Mouse (Mus musculus) layer of hippocampus, postnatal 14 days (tissue): ENCODE measurements at regions not wholly inside any gene's neighbourhood (a gene's known extent, or its start where the extent isn't known, plus 50 kb on each side); places are given as distances from the start of the nearest gene placed in this dataset.

Experiments
- DNase-seq, 2 experiments: peaks; one replicate each; pipeline ENCODE4 v3.0.0; 2021 to 2022; ENCODE audit warnings: low spot score in 2 of 2, mixed read lengths in 1 of 2

DNA sequence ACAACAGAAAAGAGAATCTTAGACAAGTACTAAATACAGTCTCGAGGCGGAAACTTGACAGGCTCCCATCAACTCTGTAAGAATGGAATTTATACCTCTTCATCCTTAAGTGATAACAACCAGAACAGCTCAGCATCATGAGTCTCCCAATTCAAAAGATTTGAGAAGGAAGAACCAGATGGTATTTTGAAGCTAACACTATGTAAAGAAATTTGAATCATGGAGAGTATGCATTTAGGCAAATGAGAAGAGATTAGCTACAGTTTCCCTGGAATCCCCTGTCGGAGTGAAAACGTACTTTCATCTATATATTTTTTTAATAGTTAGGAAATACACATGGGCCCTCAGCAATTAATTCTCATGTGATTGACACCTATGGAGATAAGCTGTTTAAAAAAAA lies 140.9 kb downstream of the Nrip1 start:
- no peak for DNase-seq

DNA sequence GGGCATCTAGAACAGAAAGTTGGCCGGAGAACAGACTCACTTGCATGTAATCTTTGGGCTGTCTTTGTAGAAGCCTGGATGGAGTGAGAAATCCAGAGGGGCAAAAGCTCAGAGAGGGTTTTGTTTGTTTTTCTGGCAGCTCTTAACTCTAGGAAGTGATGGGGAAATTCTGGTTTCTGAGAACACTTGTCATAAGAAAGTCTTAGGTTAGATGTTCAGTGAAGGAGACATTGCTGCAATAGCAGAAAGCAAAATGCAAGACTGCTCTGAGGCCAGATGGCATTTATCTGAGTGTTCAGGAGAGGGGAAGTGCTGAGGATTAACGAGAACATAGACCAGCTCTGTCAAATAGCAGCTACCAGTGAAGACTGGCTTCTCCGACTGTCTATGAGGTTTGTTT lies 141.5 kb downstream of the Nrip1 start:
- no peak for DNase-seq

DNA sequence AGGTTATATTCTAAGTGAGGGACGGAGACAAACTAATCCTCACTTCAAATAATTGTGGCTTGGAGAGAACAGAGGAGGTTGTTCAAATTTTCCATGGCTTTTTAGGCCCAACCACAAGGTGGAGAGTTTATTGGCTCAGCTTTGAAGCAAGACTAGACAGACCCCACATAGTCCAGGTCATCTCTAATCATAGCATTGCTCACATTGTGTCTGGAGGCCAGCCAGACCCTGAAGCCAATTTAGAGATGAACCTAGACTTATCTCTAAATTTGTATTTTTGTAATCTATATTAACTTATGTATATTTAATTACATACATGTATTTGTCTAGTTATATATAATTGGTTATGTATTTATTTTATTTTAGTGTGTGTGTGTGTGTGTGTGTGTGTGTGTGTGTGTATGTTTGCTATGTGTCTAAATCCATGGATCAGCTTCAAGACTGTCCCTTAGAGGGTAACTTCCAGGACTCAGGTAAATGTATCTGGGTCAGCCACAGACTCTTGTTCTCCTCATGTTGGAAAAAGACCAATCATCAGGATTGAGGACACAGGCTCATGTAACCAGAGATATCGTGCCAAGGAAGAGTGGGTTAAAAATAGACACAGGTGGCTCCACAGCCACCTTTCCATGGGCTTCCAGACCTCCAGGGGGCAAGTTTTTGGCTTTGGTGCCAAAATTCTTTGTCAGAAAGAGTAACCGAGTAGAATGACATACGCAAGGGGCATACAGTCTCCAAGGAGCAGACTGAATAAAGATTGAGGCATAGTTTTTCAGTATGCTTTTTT lies 142.9 kb downstream of the Nrip1 start:
- DNase-seq = no peak

DNA sequence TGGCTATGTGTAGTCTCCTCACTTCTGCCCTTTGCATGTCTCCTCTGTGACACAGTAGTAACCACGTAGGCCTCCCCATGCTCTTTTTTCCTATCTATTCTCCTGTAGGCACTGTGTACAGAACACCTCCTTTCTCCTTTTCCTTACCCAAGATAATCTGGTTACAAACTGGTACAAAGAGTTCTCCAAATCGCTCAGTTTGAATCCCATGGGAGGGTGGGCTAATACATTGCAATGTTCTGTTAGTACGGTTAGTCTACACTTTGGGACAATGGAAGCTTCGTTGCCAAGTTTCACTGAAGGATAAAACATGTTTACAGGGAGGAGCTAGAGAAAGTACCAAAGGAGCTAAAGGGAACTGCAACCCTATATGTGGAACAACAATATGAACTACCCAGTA lies 145.2 kb downstream of the Nrip1 start:
- DNase-seq = no peak

DNA sequence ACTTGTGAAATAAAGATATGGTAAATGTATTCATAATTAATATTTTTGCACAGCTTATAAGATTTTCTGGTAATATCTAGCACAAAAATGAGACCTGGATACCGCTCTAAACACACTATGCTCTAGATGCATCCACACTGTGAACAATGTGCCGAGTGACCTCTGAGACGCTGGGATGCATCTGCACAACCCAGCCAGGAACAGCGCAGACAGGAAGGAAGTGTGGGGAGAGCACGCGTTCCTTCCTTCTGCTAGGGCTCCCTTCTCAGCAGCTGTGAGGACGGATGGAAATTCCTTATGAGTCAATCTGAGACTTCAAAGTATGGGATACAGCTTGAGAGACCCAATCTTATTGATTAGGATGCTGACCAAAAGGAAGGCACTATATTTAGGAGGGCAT lies 147.2 kb downstream of the Nrip1 start:
- no peak for DNase-seq

DNA sequence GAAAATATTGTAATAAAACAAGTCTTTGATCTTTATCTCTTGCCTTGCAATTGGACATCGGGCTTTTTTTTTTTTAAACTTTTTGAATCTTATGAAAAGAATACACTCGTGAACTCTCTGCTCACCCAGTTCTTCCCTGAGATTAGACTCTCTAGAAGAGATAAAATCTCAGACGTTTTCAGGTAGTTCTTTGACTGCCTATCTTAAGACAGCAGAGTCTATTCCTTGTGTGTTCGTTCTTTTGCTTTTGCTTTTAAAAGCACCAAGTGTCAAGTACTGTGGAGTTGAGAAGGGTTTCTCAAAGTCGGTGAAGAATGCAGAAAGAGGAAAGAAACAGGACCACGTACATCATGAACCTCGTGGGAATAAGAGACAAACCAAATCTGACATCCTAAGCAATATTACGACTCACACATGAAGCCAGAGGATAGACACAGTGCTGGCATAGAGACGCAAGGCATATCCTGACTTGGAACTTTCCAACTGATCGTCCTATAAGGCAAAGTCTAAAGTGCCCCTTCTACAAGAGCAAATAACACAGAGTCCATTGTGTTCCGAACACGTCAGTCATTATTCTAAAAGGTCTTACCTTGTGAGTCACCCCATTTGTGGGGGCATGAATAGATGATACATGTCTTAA lies 147.9 kb downstream of the Nrip1 start:
- no peak for DNase-seq

DNA sequence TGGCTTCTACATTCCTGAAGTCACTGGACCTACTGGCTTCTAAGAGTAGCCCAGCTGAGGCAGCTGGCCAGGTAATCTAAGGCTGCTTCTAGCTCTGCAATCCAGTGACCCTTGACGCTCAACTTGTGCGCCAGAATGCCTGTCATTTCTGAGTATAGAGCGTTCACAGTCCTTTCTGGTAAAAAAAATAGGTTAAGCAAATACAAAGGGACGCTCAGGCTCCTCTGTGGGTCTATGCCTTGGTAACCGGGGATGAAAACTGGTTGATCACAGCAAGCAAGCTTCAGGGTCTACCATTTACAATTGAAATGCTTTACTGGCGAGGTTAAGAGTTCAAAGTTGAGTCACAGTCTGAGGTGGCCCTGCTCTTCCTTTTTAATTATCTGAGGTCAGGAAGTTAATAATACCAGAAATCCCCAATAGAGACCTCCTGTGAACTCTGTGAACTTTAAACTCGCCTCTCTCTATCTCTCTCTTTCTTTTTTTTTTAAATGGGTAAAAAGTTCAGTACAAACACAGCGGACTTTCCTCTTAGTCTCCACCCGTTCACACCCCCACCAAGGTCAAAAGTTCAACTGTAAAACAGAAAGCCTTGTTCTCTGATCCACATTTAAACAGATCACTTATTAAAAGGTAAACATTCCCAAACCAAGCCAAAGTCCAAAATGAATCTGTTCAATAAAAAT lies 148.6 kb downstream of the Nrip1 start:
- no peak for DNase-seq

DNA sequence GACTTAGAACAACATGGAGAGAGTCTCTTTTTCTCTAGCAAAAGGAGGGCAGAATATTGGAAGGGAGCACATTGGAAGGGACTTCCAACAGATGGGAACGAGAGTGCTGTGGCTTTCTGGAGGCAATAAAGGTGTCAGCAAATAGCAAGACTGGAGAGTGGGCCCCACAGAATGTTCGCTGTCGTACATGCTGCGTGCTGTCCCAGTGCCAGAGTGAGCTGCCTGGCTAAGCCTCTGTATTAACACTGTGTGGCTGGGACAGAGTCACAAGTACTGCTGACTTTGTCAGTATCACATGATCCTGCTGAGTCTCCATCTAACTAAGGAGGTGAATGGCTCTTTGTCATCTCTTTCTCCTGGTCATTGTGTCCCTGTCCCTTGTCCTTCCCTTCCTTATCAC lies 149.9 kb downstream of the Nrip1 start:
- DNase-seq = peak; percentile 17 to 47

DNA sequence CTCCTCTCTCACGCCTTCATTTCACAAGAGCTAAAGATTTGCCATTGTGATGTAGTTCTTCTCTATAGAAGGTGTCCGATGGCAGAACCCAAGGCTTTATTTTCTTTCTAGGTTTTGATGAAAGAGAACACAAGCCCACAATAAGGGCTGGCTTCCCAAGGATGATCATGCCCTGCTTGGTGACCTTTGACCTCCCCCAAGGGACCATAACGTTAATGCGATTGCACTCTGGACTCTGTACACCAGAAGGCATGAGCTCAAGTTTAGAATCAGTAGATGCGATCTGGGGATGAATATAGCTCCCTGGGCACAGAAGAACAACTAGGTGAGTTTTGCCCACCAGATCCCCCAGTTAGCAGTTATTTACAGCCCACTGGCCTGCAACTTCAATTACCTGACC lies 150.7 kb downstream of the Nrip1 start:
- no peak for DNase-seq

DNA sequence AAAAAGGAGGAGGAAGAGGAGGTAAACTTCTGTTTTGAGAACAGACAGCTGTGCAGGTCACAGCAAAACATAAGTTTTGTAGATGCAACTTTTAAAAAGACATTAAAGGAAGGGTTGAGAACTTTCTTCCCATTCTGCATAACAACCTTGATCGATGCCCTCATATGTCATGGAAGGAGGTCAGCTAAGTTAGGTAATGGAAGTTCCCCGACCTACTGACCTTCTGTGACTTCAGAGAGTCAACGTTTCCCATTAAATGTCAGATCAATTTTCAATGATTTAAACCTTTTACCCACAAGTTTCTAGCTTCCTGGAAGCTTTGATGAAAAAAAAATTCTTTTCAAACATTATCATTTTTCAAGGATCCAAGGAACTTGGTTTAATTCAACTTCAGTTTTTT lies 153.2 kb downstream of the Nrip1 start:
- DNase-seq = no peak

DNA sequence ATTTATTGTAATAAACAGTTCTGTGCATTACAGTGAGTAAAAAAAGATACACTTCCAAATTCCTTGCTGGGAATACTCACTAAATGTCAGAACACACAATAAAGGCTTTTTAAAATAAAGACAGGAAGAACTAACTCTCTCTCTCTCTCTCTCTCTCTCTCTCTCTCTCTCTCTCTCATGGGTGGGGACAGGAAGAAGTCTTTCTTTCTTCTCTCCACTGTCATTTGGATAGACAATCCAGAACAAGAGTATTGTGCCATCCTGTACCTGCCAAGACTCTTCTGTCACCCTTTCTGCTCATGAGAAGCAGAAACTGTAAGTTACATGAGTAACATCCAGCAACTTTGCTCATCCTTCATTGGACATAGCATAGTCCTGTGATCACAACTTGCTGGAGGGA lies 154.4 kb downstream of the Nrip1 start:
- DNase-seq = no peak

DNA sequence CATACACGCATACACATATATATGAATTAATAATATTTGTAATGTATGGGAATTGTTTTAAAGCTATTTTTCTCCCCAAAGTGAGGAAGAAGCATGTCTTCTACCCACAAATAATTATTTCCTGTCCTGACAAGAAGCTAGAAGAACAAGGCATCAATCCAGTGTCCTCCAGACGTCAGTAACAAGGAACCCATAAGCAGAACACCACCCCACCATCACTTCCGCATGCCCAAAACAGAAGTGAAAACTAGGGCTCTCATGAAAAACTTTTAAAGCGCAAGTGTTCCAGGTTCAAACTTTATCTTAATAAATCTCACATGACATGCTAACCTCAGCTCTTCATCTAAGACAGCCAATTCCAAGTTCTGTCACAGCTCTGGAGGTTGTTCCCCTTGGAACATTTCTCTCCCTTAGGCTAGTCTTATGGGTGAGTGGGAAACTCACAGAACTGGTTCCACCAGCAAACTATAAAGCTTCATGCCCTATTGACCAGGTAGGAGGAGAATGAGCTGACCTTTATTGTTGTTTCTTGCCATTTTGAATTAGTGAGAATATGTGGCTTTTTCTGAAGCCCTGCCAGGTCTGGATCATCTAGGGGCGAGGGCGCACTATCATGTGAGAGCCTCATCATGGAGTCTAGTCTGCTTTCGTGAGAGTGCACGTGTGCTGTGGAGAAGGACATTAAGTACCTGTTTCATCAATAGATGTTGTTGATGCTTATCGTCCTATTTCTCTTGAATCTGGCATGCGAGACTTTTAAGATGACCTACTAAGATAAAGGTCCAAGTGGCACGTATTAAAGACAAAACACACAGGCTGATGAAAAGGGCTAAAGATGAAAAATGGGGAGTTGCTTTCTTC lies 155.1 kb downstream of the Nrip1 start:
- no peak for DNase-seq

DNA sequence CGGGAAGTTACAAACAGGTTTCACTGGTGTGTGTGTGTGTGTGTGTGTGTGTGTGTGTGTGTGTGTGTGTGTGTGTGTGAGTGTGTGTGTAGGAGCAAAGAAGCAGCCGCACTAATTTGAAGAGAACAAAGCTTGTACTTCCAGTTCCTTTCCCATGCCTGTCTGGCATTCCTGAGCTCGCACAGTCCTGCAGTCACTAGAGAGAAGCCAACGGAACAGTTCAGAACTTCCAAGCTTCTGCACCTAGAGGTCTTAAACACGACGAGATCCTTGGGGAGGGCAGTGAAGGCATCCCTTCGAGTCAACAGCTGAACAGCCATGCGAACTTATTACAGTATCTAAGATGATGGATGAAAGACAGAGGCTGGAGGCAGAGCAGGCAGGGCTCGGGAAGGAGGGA lies 157.4 kb downstream of the Nrip1 start:
- DNase-seq = no peak

DNA sequence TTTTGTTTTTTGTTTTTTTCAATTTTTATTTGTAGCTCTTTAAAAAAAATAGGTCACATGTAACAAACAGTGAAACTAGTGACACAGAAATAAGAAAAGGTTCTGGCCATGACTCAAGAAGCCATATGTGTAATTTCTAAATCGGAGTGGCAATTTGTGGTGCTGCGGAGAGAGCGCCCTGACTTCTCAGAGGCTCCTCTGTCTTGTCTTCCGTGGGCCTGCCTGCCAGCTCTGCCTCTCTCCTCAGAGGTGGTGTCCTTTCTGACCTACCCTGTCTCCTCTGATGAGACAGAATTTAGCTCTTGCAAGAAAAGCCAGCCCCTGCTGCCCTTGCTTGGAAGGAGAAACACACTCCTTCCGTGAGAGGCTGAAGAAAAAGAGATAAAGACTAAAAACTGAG lies 158.1 kb downstream of the Nrip1 start:
- no peak for DNase-seq

DNA sequence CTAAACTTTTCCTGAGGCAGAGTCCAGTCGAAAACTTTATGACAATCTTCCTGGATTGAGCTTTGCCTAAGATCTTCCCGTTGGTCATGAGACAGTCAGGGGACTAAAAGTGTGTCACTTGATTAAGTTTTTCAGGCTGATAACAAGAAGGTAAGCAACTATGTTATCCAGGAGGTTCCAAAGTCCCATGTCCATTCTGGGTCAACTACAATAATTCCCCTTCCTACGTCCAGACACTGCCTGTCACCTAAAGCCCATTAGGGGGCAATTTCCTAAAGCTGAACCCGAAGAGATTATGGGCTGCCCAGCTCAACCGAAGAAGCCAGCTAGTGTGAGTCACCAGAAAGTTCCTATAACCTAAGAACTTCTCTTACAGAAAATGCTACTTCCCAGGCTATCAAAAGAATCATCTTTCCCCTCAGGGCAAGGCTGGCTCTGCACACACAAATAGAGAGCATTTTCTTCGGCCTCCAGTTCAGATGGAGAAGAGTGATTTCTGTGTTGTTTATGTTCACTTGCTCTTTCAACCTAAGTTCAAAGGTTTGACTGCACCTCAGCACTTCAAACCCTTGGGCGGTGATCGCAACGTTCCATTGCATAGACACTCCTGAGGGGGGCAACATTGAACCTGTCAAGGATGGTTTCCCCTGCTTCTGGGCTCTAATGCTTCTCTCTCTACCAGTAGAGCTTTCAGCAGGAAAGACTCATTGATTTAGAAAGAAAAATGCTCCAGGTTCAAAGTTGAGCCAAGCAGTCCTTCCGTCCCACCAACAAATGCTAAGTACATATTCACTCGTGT lies 171.7 kb downstream of the Nrip1 start:
- peak in 1 of 2 experiments; percentile 26 for DNase-seq

DNA sequence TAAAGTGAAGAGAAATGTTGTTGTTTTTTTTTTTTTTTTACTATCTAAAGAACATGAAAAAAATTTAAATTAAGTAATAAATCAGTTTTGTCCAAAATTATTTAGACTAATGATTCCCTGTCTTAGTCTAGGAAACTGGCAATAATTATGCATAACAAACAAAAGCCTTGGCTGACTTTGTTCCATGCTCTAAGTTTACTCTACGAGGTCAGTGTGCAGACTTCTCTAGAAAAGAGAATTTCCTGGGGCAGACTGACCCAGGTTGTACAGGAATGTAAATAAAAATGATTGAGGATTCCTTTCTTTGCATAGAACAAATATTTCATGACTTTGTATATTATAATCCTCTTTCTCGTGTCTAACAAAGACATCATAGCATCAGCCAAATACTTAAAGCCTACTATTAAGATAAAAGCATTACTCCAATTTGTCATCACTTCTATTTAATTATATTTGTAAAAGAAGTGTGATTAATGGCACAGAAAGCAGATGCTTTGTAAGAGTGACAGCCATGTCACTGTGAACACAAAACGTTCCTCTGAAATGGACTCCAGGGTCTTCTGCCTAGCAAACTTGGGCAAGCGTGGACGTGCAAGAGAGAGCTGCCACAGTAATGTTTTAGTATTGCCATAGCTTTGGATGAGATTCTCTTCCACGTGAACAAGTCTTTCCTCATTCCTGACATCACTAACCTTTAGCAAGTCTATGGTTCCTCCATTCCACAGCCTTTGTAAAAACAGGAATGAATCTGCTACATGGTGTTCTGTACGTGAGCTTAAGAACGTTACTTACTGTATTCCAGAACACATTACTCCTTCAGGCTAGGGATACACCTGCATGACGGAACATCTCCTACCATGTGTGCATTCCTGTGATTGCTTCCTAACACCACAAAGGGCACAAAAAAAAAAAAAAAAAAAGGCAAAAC lies 172.6 kb downstream of the Nrip1 start:
- no peak for DNase-seq

DNA sequence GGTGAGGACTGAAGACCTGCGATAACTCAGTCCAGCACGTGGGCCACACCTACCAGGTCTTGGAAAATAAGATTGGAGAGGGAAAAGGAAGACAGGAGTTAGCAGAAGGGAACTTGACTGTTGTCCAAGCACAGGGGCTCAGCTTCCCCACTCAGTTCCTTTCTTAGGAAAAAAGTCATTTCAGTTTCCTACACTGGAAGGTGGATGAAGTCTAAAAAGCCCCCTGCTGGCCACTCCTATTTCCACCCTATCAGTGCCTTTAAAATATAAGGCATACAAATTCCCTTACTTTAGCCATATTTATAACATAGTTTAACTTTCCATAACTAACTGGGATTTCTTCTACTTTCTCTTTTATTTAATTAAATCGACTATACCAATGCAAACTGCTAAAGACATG lies 173.4 kb downstream of the Nrip1 start:
- DNase-seq = no peak

DNA sequence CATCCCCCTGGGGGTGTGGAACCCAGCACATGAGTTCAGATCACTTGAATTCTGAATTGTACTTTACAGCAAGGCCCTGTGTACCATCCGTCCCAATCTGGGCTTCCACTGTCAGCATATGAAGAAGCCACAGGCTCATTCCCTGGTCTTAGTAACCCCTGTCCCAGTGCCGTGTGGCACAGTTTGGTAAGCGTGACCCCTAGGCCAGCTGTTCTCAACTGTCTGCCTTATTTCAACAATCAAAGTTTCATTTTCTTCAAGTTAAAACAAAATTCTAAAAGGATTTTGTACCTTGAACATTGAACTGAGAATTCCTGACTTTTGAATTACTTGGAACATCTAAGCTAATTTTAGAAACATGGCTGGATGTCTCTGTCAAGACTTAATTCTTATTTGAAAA lies 174.6 kb downstream of the Nrip1 start:
- DNase-seq = no peak

DNA sequence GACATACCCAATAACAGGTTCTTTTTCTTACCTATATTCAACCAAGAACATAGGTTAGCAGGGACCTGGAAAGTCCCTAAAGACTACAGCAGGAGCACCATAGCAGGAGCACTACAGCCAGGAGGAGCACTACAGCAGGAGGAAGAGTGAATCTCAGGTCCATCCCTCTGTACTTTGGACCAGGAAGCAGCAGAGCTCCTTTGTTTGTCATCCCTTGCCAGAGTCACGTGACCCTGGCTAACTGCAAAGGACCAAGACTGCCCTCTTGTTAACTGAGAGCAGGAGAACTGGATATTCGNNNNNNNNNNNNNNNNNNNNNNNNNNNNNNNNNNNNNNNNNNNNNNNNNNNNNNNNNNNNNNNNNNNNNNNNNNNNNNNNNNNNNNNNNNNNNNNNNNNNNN lies 172.2 kb upstream of the Samsn1 start:
- no peak for DNase-seq

DNA sequence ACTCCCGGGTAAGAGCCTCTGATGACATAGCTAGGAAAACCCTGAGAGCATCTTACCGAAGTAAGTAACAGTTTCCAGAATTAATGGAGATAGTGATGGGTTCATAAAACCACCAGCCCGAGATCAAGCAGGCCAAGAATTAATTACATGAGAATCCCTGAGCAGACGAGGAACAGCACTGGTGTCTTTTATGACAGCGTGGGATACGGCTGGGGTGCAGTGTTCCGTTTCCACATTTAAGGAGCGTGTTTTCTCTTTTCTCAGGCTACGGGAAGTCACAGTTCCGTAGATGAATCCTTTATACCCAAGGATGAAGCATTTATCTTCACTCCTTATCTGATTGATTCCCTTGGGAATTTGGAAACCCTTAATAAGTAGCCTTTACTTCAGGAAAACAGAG lies 169.1 kb upstream of the Samsn1 start:
- DNase-seq = no peak
